Mouse (Mus musculus) splenic B cell, adult 2 months (primary cell): ENCODE measurements around the gene Kdsr.

Experiments
- DNase-seq: peaks from one replicate; pipeline ENCODE4 v3.0.0-alpha.2; 2011; ENCODE audit warnings: low read depth, low spot score
- H3K27me3 ChIP-seq: 2 replicates; pipeline ENCODE4 v1.6.1; 2012; ENCODE audit warnings: mild to moderate bottlenecking, low read length, moderate library complexity, mixed read lengths; ENCODE audit not compliant: control insufficient read depth, poor library complexity, insufficient read depth, severe bottlenecking
- H3K36me3 ChIP-seq: 2 replicates; pipeline ENCODE4 v1.6.1; 2012; ENCODE audit warnings: mild to moderate bottlenecking, low read length, moderate library complexity, mixed read lengths; ENCODE audit not compliant: control insufficient read depth, poor library complexity, insufficient read depth, severe bottlenecking

Kdsr gene

DNA sequence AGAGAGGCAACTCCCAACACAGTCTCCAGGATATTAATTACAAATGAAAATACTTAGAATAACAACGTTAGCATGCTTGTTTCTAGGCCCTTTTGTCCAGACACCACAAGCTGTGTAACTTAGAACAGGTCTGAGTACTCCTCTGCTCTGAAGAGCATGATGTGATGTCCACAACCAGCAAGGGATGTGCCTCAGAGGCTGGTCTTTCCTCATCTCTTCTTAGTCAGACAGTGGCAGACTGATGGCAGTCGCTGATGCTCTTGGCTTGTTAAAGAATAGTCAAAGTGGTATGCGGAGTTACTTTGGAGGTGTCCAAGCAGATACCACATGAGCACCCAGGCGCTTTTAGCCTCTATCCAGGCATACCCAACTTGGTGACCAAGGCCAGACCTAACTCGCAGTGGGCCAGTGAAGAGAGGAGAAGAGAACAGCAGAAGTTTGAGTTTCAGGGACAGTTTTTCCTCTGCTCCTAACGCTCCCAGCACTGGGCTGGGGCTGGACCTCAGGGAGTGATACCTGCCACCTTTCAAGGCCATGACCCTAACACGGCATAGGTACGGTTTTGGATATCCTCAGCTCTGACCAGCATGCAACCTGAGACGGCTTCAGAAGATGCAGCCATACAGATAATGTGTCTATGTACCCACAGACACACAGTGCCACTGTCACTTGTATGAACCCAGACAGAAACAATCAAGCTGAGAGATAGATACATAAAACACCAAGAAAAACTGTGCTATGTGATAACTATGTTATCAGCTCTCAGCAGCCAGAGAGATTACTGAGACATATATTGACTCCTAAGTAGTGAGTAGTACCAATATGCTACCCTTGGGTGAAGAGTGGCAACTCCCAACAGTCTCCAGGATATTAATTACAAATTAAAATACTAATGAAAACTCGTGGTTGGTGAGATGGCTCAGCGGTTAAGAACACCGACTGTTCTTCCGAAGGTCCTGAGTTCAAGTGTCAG is 44.1 kb downstream of the Kdsr start:
- no peaks in the 10 kb centered on the region for H3K36me3 ChIP-seq
- no peaks in the 10 kb centered on the region; the same call in 1 of the 2 replicates for H3K27me3 ChIP-seq
- no peak for DNase-seq

DNA sequence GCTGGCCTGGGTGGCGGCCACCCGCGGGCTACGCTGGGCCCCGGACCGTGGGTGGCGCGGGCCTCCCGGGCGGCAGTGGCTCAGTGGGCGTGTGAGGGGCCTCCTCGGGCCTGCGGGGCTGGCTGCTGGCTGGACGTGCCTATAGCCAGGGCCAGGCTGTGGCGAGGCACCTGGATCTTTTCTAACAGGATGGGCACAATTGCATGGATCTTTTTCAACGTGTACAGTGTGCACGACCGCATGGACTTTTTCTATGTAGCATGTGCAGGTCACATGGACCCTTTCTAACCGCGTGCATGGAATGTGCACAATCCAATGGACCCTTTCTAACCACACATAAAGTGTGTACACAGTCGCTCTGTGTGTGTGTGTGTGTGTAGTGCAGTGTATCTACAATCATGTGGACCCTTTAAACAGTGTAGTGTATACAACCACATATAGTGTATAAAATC is 45.0 kb downstream of the Kdsr start:
- peak; percentile 36 for DNase-seq
- Histone ChIP-seq H3K27me3 (no peaks in the 10 kb centered on the region; the same call in 1 of the 2 replicates), H3K36me3 (no peaks in the 10 kb centered on the region)

DNA sequence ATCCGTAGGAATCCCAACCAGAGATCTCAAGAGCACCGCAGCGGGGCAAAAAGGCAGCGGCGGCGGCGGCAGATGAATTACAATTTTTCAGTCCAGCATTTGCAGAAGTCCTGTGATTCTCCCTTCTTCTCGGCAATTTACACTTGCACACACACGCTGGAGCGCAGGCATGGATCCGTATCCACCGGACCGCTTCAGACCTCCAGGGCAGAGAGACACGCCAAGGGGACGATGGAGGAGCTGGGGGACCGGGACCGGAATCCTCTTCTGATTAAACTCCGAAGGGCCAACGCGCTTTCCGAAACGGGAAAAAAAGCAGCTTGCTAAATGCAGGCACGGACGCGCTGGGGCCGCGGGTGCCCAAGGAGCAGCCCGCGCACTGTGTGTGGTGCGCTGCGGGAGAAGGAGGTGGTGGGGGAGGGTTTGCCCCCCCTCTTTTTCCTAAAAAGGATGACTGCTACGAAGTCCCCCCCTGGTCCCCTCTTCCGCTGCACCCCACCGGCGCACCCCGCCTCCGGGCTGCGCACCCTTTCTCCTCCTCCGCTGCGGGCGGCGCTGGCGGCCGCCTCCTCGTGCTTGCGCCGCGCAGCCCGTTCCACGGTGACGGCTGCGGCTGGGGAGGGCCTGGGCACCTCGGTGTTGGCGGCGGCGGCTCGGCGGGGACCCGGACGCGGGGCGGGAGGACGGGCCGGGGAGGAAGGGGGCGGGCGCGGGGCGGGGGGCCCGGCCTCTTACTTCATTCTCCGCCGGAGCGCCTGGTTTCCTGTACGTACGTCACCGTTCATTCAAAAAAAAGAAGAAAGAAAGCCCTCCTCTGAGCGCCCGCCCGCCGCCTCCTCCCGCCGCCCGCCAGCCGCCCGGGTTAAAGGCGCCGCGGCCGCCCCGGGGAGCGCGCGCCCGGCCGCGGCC is 45.7 kb downstream of the Kdsr start, which contains the start of gene Bcl2:
Gene Bcl2, minus strand, starts transcription at position 654 of the 909 bp plus-strand sequence.
- DNase-seq, result peak; percentile 85
- Histone ChIP-seq H3K36me3 (no peaks in the 10 kb centered on the region), H3K27me3 (no peaks in the 10 kb centered on the region; the same call in 1 of the 2 replicates)

DNA sequence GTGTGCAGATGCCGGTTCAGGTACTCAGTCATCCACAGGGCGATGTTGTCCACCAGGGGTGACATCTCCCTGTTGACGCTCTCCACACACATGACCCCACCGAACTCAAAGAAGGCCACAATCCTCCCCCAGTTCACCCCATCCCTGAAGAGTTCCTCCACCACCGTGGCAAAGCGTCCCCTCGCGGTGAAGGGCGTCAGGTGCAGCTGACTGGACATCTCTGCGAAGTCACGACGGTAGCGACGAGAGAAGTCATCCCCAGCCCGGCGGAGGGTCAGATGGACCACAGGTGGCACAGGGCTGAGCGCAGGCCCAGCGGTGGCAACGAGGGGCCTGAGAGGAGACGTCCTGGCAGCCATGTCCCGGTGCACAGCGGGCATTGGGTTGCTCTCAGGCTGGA is 47.2 kb downstream of the Kdsr start:
- no peaks in the 10 kb centered on the region for H3K36me3 ChIP-seq
- H3K27me3 ChIP-seq, result no peaks in the 10 kb centered on the region; the same call in 1 of the 2 replicates
- DNase-seq, result peak; percentile 82

DNA sequence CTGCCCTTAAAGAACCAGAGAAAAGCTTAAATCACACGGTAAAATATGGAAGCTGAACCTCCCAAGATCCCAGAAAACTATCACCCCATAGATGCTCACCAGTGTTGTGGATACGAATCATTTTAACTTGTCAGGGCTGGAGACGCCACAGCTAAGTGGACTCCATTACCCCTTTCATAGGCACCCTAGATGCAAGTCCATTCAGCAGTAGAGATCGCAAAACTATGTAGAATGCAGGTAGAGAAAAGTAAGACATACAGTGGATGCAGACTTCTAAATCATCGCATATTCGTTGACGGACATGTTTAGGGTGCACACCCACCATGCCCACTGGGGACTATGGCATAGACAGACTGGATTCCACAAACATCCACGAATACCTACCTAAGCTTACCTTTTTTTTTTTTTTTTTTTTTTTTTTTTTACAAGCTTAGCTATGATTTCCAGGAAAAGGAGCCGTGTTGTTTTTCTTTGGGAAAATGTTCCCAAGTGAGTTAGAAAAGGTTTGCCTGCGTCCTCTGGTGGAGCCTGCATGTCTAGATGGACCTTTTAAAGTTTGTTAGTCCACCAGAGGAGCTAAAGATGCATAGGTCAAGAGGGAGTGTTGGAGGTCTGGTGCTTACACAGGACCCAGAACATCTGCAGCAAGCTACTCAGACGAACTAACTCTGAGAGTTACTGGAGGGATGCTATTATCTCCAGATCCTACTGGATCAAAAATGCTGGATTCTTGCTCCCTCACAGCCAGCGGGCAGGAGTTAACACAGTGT is 48.0 kb downstream of the Kdsr start:
- no peaks in the 10 kb centered on the region; the same call in 1 of the 2 replicates for H3K27me3 ChIP-seq
- no peak for DNase-seq
- H3K36me3 ChIP-seq, result no peaks in the 10 kb centered on the region

DNA sequence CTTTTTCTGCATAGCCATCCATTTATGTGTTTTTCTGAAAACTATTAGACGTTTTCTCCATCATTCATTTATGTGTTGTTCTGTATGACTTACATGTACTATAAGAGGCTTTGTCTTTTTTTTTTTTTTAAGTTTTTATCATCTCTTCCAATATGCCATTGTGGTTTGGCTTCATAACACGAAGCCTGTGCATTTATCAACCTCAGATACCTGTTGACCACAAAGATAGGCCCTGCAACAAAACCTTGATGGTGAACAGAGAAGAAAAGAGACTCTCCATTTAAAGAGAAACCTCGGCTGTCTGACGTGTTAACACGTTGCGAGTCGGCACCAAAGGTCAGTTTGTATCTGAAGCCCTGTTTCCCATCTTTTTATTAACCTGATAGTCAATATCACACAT is 49.3 kb downstream of the Kdsr start:
- H3K27me3 ChIP-seq, result no peaks in the 10 kb centered on the region; the same call in 1 of the 2 replicates
- DNase-seq, result no peak
- 0 out of 2 replicates have a peak, but pooled peaks cover 2% of the 10 kb centered on the region for H3K36me3 ChIP-seq

DNA sequence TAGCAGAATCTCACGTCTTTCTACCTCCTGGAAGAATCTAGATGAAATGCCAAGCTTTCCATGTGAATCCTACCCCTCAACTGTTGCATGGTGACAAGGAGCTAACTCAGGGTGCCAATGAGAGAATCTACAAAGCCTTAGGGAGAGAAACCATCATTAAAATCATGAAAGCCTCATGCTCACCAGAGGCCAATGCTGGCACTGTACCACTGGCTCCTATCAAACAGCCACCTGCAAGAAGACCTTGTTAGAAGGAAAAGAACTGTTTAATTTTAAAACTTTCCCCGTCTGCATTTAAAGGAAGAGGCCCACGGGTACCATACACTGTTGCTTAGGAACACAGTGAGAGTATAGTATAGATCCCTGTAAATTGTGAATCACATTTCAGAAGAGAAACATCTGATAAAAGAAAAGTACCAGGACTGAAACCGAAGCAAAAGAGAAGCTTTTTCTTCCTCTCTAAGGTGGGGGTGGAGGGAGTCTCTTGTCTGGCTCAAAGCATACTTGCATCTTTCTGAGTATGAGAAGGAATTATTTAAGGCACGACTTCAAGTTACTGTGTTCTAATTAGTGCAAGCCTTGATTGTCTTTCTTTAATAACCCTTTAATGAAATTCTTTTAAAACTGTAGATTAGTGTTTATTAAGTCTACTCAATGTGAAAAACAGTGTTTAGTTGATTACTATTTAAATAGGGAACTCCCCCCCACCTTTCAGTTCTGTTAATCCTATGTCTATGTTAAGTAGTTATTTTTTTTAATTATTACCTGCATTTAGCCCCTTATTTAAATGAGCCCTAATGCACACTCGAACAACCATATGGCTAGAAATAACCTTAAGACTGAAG is 52.3 kb downstream of the Kdsr start:
- Histone ChIP-seq H3K36me3 (0 out of 2 replicates have a peak, but pooled peaks cover 5% of the 10 kb centered on the region), H3K27me3 (no peaks in the 10 kb centered on the region; the same call in 1 of the 2 replicates)
- DNase-seq, result peak; percentile 53

DNA sequence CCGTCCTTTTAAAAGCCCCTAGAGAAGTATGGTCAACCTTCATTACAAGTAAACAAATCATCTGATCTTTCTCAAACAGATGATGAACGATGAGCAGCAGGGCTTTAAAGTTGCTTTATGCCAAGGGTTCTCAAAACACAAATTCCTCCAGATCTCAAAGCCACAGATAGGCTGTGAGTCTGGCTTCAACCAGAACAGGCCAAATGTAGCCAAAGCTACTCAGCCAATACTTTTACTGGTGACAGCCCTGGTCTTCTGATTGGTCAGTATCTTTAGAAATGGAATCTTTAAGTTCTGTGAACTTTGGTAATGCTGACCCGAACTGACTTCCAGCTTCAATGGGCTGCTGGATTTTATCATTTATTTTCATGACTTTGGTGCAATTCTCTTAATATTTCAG is 56.3 kb downstream of the Kdsr start:
- no peak for DNase-seq
- H3K27me3 ChIP-seq, result no peaks in the 10 kb centered on the region
- H3K36me3 ChIP-seq, result 0 out of 2 replicates have a peak, but pooled peaks cover 5% of the 10 kb centered on the region

DNA sequence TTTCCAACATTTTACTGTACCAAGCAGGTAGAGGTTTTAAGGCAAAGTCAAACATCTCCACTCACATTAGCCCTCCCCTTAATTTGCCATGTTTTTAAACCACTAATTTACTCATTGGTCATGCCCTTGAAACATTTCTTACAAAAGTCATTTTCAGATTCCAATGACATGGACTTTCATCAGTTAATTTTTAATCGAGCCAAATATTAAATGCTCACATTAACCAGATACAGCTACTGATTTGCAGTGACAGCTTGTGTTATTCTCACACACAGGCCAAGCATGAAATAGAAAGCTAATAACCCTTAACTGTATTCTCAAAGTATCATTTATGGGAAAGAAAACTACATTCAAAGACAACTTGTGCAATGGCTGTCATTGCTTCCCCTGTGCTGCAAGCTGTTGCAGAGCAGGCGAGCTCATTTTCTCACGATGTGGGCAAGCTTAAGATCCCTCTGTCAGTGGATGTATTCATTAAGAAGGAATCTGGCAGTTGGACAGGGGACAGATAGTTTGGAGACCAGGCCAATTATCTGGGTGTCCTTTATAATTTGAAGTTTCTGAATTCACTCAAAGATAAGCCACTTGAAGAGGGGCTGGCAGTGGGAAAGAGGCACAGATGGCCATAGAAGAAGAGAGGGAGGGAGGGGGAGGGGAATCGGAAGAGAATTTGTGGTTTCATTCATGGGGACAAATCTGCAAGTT is 56.9 kb downstream of the Kdsr start:
- DNase-seq, result no peak
- 0 out of 2 replicates have a peak, but pooled peaks cover 5% of the 10 kb centered on the region for H3K36me3 ChIP-seq
- H3K27me3 ChIP-seq, result no peaks in the 10 kb centered on the region

DNA sequence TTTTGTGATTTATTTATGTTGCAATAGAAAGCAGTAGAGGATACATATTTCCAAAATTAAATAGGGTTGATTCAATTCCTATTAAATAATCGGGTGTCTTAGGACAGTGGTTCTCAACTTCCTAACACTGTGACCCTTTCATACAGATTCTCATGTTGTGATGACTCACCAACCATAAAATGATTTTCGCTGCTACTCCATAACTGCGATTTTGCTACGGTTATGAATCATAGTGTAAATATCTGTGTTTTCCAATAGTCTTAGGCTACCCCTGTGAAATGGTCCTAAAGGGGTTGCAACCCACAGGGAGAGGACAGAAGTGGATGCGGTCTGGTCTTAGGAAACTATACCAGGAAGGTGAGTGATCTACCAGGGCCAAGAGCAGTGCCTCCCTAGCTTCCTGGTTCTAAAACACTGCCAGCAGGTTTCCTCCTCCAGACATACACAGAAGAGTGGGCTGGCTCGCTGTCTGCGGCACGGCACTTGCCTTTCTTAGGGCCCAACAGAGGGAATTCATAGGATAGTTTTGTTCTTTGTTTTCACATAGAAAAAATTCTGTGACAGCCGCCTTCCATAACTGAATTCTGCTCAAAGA is 58.9 kb downstream of the Kdsr start:
- no peak for DNase-seq
- no peaks in the 10 kb centered on the region for H3K27me3 ChIP-seq

DNA sequence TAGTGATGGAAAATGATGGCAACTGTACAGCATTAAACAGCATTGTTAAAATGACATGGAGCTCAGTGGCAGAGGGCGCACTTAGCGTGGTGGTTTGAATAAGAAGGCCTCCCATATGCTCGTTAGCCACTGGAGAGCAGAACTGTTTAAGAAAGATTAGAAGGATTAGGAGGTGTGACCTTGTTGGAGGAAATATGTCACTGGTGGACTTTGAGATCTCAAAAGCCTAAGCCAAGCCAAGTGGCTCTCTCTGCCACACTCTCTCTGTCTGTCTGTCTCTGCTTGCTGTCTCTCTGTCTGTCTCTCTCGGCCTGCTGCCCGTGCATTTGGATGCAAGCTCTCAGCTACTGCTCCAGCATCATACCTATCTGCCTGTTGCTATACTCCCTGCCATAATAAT is 63.1 kb downstream of the Kdsr start:
- no peak for DNase-seq
- H3K27me3 ChIP-seq, result no peaks in the 10 kb centered on the region
- no peaks in the 10 kb centered on the region for H3K36me3 ChIP-seq

More for the DNA sequence above, 58.9 kb downstream of the Kdsr start:
- 0 out of 2 replicates have a peak, but pooled peaks cover 3% of the 10 kb centered on the region for H3K36me3 ChIP-seq

DNA sequence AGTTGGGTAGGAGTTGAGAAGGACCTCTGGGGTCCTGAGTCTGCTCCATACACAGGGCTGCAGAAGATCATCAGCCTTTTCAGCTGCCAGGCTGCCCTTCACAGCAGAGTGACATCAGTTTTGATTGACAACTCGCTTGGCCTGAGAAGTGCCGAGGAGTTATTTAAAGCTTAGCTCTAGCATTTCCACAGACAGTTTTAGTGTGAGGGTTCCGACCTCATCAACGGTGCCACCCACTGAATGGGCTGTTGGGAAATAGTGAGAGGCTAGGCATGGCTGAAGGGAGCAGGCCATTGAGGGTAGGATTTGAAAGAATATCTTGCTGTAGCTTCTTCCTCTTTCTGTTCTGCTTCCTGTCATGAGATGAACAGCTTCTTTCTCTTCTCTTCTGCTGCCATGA is 63.9 kb downstream of the Kdsr start:
- peak; percentile 75 for DNase-seq
- H3K27me3 ChIP-seq, result no peaks in the 10 kb centered on the region

More for the DNA sequence above, 63.9 kb downstream of the Kdsr start:
- no peaks in the 10 kb centered on the region for H3K36me3 ChIP-seq
